Mouse (Mus musculus): ENCODE measurements at regions not wholly inside any gene's neighbourhood (a gene's known extent, or its start where the extent isn't known, plus 50 kb on each side); places are given as distances from the start of the nearest gene placed in this dataset.

- 70% methylated on average over 4 of the region's 4 CpGs for WGBS
- Histone ChIP-seq H3K4me1 (ENCODE audit: control insufficient read depth, insufficient read depth, low read length) (no peaks in the 10 kb centered on the region), H3K4me3 (replicated peaks; ENCODE audit: extremely low read depth, low read depth, low read length) (no peak overlapping the region)
- TF ChIP-seq CTCF (IDR thresholded peaks at IDR 0.05; ENCODE audit: insufficient read depth, low read length) (no peak), POLR2A (IDR thresholded peaks at IDR 0.05; ENCODE audit: borderline replicate concordance, extremely low read depth, low read depth, low read length) (no peak)
- no peak for DNase-seq
Observed at GRCm38 (mm10) chr3:41359458-41359857, 196.1 kb upstream of the Jade1 start.

GRCm38 (mm10) chr3:41353021-41353420, 202.5 kb upstream of the Jade1 start:
- 51% methylated on average over 2 of the region's 2 CpGs for WGBS
- H3K4me3 ChIP-seq (replicated peaks; ENCODE audit: extremely low read depth, low read depth, low read length) = no peak overlapping the region
- no peak for DNase-seq
- no peaks in the 10 kb centered on the region for H3K4me1 ChIP-seq (ENCODE audit: control insufficient read depth, insufficient read depth, low read length)
- no peak for TF ChIP-seq POLR2A (IDR thresholded peaks at IDR 0.05; ENCODE audit: borderline replicate concordance, extremely low read depth, low read depth, low read length)
- no peak for TF ChIP-seq CTCF (IDR thresholded peaks at IDR 0.05; ENCODE audit: insufficient read depth, low read length)

- Histone ChIP-seq H3K4me3 (replicated peaks; ENCODE audit: extremely low read depth, low read depth, low read length) (no peak overlapping the region), H3K4me1 (ENCODE audit: control insufficient read depth, insufficient read depth, low read length) (no peaks in the 10 kb centered on the region)
- TF ChIP-seq CTCF (IDR thresholded peaks at IDR 0.05; ENCODE audit: insufficient read depth, low read length) (no peak), POLR2A (IDR thresholded peaks at IDR 0.05; ENCODE audit: borderline replicate concordance, extremely low read depth, low read depth, low read length) (no peak)
- no peak for DNase-seq
- 91% methylated on average over 4 of the region's 4 CpGs for WGBS
Observed at GRCm38 (mm10) chr3:41351786-41352185, 203.7 kb upstream of the Jade1 start.

- H3K4me1 ChIP-seq (ENCODE audit: control insufficient read depth, insufficient read depth, low read length) = no peaks in the 10 kb centered on the region
- DNase-seq = no peak
- no peak overlapping the region for H3K4me3 ChIP-seq (replicated peaks; ENCODE audit: extremely low read depth, low read depth, low read length)
- TF ChIP-seq POLR2A (IDR thresholded peaks at IDR 0.05; ENCODE audit: borderline replicate concordance, extremely low read depth, low read depth, low read length) (no peak), CTCF (IDR thresholded peaks at IDR 0.05; ENCODE audit: insufficient read depth, low read length) (no peak)
- WGBS = 86% methylated on average over 8 of the region's 8 CpGs
Observed at GRCm38 (mm10) chr3:41351091-41351685, 204.3 kb upstream of the Jade1 start.

- Histone ChIP-seq H3K4me3 (replicated peaks; ENCODE audit: extremely low read depth, low read depth, low read length) (no peak overlapping the region), H3K4me1 (ENCODE audit: control insufficient read depth, insufficient read depth, low read length) (no peaks in the 10 kb centered on the region)
- DNase-seq = no peak
- WGBS = 71% methylated on average over 3 of the region's 3 CpGs
- TF ChIP-seq POLR2A (IDR thresholded peaks at IDR 0.05; ENCODE audit: borderline replicate concordance, extremely low read depth, low read depth, low read length) (no peak), CTCF (IDR thresholded peaks at IDR 0.05; ENCODE audit: insufficient read depth, low read length) (no peak)
Observed at GRCm38 (mm10) chr3:41350331-41350730, 205.2 kb upstream of the Jade1 start.

- TF ChIP-seq POLR2A (IDR thresholded peaks at IDR 0.05; ENCODE audit: borderline replicate concordance, extremely low read depth, low read depth, low read length) (no peak), CTCF (IDR thresholded peaks at IDR 0.05; ENCODE audit: insufficient read depth, low read length) (peak; percentile 63)
- WGBS = 56% methylated on average over 1 of the region's 1 CpGs
- peak; percentile 55 for DNase-seq
- Histone ChIP-seq H3K4me3 (replicated peaks; ENCODE audit: extremely low read depth, low read depth, low read length) (no peak overlapping the region), H3K4me1 (ENCODE audit: control insufficient read depth, insufficient read depth, low read length) (no peaks in the 10 kb centered on the region)
Observed at GRCm38 (mm10) chr3:41348795-41349194, 206.7 kb upstream of the Jade1 start.

- 73% methylated on average over 5 of the region's 5 CpGs for WGBS
- Histone ChIP-seq H3K4me1 (ENCODE audit: control insufficient read depth, insufficient read depth, low read length) (no peaks in the 10 kb centered on the region), H3K4me3 (replicated peaks; ENCODE audit: extremely low read depth, low read depth, low read length) (no peak overlapping the region)
- DNase-seq = no peak
- TF ChIP-seq POLR2A (IDR thresholded peaks at IDR 0.05; ENCODE audit: borderline replicate concordance, extremely low read depth, low read depth, low read length) (no peak), CTCF (IDR thresholded peaks at IDR 0.05; ENCODE audit: insufficient read depth, low read length) (no peak)
Observed at GRCm38 (mm10) chr3:41346863-41347262, 208.7 kb upstream of the Jade1 start.

- DNase-seq = no peak
- TF ChIP-seq CTCF (IDR thresholded peaks at IDR 0.05; ENCODE audit: insufficient read depth, low read length) (no peak), POLR2A (IDR thresholded peaks at IDR 0.05; ENCODE audit: borderline replicate concordance, extremely low read depth, low read depth, low read length) (no peak)
- WGBS = 90% methylated on average over 2 of the region's 2 CpGs
- Histone ChIP-seq H3K4me3 (replicated peaks; ENCODE audit: extremely low read depth, low read depth, low read length) (no peak overlapping the region), H3K4me1 (ENCODE audit: control insufficient read depth, insufficient read depth, low read length) (no peaks in the 10 kb centered on the region)
Observed at GRCm38 (mm10) chr3:41343431-41343830, 212.1 kb upstream of the Jade1 start.

GRCm38 (mm10) chr3:41332481-41332880, 223.1 kb upstream of the Jade1 start:
- Histone ChIP-seq H3K4me1 (ENCODE audit: control insufficient read depth, insufficient read depth, low read length) (no peaks in the 10 kb centered on the region), H3K4me3 (replicated peaks; ENCODE audit: extremely low read depth, low read depth, low read length) (no peak overlapping the region)
- TF ChIP-seq POLR2A (IDR thresholded peaks at IDR 0.05; ENCODE audit: borderline replicate concordance, extremely low read depth, low read depth, low read length) = no peak
- no peak for TF ChIP-seq CTCF (IDR thresholded peaks at IDR 0.05; ENCODE audit: insufficient read depth, low read length)
- DNase-seq = no peak
- WGBS = 45% methylated on average over 7 of the region's 7 CpGs

- 51% methylated on average over 5 of the region's 5 CpGs for WGBS
- Histone ChIP-seq H3K4me1 (ENCODE audit: control insufficient read depth, insufficient read depth, low read length) (0 out of 2 replicates have a peak, but pooled peaks cover 2% of the 10 kb centered on the region), H3K4me3 (replicated peaks; ENCODE audit: extremely low read depth, low read depth, low read length) (no peak overlapping the region)
- no peak for DNase-seq
- no peak for TF ChIP-seq CTCF (IDR thresholded peaks at IDR 0.05; ENCODE audit: insufficient read depth, low read length)
- TF ChIP-seq POLR2A (IDR thresholded peaks at IDR 0.05; ENCODE audit: borderline replicate concordance, extremely low read depth, low read depth, low read length) = no peak
Observed at GRCm38 (mm10) chr3:41330356-41330755, 225.2 kb upstream of the Jade1 start.
